Mouse (Mus musculus) adrenal gland, postnatal 4 days (tissue): ENCODE measurements around the gene Nipbl. TPM values are rescaled to one million over a fixed set of nuclear protein-coding genes. Genes with fewer than 3 reads are reported as not detected.
A peak's percentile ranks its signal among the peaks of the same experiment; 100 is the strongest.
"Not testable (repeated sequence)": the region's sequence is repeated elsewhere in the genome, so short reads cannot be mapped to it uniquely, and the experiment has no call there.

Experiments used
- DNase-seq, 2 experiments: peaks; one replicate each; pipeline ENCODE4 v3.0.0; 2021 to 2022; ENCODE audit warnings: low spot score in 2 of 2, mixed read lengths in 2 of 2
- total RNA-seq, 2 experiments: library from RNA; stranded (reverse); gene quantifications; 2 replicates each; pipeline ENCODE4 v1.2.3; 2021

Nipbl gene
- total RNA-seq, 2 experiments from 2014 or later: 51.5 to 53.9 TPM

- no peak for DNase-seq
Measured at GRCm38 (mm10) chr15:8305474-8305873, 138.8 kb downstream of the Nipbl start.

GRCm38 (mm10) chr15:8302944-8303343 lies 141.3 kb downstream of the Nipbl start:
- DNase-seq: no peak

DNA sequence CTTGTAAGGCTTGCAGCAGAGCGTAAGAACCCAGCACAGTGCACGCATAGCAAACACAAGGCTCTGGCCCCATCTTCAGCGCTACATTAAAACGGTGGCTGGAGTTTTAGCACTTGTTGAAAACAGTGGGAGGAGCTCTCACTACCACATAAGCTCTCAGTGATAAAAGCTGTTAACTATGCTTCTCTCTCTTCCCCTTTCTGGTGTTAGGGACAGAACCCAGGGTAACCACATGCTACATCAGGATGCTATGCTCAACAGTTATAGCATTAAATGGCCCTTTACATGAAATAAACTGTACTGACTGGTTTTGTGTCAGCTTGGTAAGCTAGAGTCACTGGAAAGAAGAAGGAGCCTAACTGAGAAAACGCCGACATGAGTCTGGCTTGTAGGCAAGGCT lies 150.1 kb downstream of the Nipbl start:
- DNase-seq: no peak

GRCm38 (mm10) chr15:8291251-8291650 lies 153.0 kb downstream of the Nipbl start:
- no peak for DNase-seq

- DNase-seq: no peak
Measured at GRCm38 (mm10) chr15:8282155-8282554, 162.1 kb downstream of the Nipbl start.

DNA sequence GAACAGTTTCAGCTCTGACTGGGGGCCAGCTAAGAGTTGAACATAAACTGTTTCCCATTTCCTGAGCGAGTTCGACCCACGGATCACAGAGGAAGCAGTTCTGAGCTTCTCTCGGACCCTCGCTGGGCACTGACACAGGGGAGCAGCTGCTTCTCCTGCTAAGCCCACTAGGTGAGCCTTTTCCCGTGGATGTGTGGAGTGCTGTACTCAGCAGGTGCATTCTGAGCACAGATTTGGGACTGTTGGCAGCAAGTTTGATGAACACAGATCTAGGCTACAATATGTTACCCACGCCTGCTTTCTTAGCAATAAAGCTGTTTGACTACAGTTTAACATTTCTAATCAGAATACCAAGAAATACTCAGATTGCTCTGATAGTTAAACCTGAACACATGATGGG lies 162.6 kb downstream of the Nipbl start:
- no peak for DNase-seq

- peak; percentile 12 to 26 for DNase-seq
Measured at GRCm38 (mm10) chr15:8279929-8280610, 164.2 kb downstream of the Nipbl start.

DNA sequence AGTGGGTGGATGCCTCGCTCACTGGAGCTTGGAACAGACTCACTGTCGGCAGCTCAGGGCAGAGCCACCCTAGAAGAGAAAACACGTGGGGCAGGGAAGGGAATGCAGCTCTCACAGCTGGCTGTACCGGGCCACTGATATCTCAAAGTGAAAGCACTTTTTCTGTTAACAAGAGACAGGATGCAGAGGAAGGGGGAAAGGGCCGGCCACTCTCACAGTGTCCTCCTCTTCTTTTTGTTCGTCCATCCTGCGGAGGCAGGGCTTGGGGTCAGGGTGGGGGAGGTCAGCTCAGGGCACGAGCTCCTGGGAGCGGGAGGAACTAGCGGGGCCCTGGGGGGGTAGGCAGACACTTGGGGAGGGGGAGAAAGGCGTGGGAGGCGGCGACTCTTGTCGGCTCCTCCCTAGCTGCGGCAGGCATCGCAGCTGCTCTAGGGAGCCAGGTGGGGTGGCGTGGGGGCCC lies 164.9 kb downstream of the Nipbl start:
- peak in 1 of 2 experiments; percentile 6 for DNase-seq

GRCm38 (mm10) chr15:8277916-8278315 lies 166.3 kb downstream of the Nipbl start:
- not testable (repeated sequence) for DNase-seq

DNA sequence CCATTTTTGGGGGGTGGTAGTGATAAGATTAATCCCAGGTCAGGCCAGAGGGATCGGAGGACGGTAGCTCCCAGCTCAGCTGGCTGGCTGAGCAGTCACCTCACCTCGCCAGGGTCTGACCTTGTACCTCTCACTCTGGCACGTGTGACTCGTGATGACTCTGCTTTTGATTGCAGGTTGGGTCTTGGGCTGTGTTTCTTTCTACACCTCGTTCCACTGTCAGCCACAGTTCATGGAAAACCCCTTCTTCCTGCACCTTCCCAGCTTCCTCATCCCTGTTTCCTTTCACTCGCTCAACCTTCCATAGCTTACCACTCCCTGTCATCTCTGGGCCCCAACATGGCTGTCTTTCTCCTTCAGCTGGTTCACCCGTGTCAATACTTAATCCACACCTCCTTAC lies 172.3 kb downstream of the Nipbl start:
- no peak for DNase-seq

DNA sequence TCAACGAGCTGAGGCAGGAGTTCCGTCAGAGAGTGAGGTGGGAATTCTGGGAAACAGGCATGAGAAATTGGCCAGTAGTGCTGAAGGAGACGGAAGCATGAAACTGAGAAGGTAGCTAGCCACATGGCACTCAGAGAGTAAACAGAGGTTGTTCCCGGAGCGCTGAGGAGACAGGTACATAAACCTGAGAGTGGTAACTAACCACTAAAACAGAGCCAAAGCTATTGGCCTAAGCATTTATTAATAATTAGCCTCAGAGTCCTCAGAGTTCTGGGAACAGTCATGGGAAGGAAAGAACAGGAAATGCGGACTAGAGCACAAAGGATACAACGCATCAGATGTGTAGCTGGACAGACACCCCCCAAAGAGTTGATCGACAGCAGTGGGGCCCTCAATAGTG lies 176.0 kb downstream of the Nipbl start:
- no peak for DNase-seq

- DNase-seq: no peak
Measured at GRCm38 (mm10) chr15:8267211-8267610, 177.1 kb downstream of the Nipbl start.

- no peak for DNase-seq
Measured at GRCm38 (mm10) chr15:8265946-8266345, 178.3 kb downstream of the Nipbl start.

Other genes starting within 250 kb of the Nipbl start
- gene Gm2310, start 75.5 kb upstream of the Nipbl start, total RNA-seq: not detected